Mouse (Mus musculus) T-helper 1 cell (primary cell): ENCODE measurements around the gene Ern1.

Source experiments
- in situ Hi-C: fragments of 300-600 bp; cut with MboI, MseI; formaldehyde crosslinking; loops from one replicate; pipeline ENCODE4 v1.15.1; 2025; ENCODE audit warnings: high pct_unique_total_duplicates

Ern1 gene

DNA sequence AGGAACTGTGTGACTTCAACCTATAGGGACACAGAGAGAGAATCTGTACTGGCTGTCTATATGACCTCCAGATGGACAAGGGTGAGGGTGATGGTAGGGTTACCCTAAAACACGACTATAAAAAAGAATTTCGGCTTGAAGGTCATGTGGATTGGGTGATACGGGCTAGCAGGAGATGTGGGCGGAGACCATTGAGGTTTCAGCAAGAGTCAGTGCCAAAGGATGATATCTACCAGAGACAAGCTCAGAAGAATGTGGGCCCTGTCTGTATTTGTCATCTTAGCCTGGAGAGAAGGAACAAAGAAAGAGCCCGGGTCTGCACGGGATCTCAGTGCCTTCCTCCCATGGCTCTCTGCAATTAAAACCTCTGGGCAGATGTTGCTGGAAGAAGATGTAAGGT is 137.9 kb downstream of the Ern1 start:
- in situ Hi-C loops = no loop called here

- in situ Hi-C loops = no loop called here
These were observed 142.7 kb downstream of the Ern1 start for GRCm38 (mm10) chr11:106344910-106345309.
